Mouse (Mus musculus) right cerebral cortex, postnatal 10 days (tissue): ENCODE data around the gene Secisbp2.
"Not testable (repeated sequence)": the region's sequence is repeated elsewhere in the genome, so short reads cannot be mapped to it uniquely, and the experiment has no call there.

Source experiments
- DNase-seq, 2 experiments: peaks; one replicate each; pipeline ENCODE4 v3.0.0; 2021; ENCODE audit warnings: low spot score in 2 of 2

The Secisbp2 gene

DNA sequence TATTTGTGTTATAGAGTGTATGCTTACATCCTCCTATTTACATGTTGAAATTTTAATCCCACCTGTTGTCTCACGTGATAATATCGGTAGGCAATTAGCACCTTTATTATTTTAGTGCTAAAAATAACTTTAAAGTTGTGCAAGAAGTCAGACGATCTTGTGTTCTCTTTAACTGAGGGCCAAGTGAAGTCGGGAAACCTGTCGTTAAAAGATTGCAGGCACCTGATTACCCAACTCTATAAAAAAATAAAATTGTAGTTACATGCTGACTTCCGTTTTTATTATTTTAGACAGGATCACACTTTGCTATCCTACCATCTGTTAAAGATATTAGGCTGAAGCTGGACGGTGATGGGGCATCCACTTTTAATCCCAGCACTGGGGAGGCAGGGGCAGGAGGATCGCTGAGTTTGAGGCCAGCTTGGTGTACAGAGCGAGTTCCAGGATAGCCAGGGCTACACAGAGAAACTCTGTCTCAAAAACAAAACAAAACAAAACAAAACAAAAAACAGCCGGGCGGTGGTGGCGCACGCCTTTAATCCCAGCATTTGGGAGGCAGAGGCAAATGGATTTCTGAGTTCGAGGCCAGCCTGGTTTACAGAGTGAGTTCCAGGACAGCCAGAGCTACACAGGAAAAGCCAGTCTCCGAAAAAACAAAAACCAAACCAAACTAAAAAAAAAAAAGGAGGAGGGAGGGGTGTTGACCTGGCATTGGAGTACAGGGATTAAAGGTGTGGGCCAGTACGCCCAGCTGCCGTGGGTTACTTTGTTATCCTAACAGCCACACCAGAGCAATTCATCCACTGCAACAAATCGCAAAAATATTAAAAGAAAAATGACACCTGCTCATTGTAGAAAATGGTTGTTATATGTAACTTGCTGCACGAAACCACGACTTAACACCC is 7.3 kb upstream of the Secisbp2 start:
- DNase-seq = no peak

DNA sequence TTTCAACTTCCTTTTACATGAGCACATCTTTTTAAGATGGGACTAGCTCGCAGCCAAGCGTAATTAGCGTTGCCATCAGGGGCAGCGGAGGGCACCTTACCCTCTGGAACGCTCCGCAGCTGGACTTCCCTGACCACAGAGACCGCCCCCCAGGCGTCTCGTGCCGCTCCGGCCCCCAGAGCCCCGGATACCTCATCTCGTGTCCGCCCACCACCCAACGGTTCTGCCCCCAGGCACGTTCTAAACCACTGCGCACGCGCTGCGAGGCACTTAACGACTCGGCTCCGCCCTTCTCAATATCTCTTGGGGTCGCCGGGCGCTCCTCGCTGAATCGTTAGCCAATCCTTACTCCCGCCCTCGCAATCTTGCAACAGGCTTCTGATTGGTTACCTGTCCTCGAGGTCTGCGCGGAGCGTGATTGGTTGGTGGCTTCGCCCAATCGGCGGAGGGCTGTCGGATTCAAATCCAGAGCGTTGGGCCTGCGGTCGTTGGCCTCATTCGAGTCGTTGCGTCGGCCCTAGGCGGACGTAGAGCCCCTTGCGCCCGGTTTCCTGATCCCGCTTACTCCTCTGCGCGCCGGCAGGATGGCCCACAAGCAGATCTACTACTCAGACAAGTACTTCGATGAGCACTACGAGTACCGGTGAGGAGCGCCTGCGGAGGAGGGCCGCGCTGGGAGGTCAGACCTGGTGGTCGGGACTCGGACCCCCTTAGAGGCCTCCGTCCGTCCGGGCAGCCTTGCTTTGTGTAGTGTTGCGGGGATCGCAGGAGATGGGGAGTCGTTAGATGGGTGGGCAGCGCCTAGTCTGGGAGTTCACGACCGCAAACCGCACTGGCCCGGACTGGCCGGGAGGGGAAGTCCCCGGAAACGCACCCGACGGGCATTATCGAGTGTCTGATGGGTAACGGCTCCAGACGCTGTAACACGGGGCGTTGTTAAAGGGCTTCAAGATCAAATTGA is 6.4 kb upstream of the Secisbp2 start, which contains the start of gene Cks2:
Gene Cks2, plus strand, starts transcription at position 404 of the 961 bp plus-strand sequence.
- DNase-seq = peak; percentile 99 to 100

DNA sequence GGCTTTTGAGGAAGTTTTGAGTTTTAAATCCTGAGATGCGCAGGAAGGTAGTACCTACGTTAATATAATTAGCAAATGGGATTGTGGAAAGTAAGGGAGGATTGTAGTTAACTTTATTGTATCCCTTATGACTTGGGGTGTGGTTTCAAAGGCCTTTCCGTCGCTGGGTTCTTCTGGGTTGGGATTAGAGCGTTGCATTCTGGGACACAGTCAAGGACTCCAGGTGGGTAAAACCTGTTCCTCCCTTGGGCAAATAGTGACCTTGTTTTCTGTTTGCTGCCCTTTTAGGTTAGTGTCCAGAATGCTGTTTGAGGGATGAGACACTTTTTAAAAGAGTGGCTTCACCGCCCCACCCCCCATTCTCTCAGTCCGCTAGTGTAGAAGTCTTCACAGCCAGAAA is 5.6 kb upstream of the Secisbp2 start:
- no peak for DNase-seq

DNA sequence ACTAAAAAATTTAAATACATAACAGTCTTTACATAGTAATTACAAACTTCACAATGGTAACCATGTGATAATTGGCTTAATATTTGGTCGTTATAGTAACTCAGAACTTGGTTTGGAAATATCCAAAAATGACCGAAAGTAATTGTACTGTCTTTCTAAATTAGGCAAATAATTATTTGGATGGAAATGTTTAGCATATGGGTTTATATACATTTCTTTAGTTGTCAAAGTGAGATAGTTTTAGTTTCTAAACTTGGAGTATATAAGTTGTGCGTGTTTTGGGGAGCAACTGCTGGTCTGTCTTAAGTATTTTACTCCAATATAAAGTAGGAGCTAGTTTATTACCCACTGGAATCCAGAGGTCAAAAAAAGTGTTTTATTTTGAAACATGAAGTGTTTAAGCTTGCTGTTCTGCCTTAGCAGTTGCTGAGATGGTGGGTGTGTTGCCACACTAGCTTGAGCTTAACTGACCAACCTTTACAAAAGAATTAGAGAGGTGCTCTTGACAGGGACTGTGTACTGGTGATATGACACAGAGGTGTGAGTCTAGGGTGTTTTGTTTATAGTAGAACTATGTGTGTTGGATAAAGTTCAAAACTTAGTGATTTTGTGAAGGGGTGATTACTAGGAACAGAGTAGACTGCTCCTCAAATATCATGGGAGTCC is 5.0 kb upstream of the Secisbp2 start:
- DNase-seq = no peak

DNA sequence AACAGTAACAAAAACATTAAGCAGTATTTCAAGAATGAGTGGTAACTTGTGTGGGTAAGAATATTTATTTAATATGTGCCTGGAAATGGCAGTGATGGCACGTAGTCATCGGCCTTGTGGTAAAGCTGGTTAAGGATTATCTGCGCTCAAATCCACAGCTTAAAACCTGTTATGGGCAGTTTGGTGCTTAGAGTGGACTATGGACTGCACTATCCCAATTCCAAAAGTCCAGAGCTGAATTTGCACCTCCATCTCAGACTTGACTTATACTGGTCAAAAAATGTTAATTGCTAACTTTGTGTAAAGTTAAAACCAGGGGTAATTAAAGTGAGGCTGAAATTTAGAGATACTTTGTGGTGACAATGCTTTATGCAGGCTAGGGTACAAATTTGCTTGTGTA is 3.7 kb upstream of the Secisbp2 start:
- DNase-seq = no peak

DNA sequence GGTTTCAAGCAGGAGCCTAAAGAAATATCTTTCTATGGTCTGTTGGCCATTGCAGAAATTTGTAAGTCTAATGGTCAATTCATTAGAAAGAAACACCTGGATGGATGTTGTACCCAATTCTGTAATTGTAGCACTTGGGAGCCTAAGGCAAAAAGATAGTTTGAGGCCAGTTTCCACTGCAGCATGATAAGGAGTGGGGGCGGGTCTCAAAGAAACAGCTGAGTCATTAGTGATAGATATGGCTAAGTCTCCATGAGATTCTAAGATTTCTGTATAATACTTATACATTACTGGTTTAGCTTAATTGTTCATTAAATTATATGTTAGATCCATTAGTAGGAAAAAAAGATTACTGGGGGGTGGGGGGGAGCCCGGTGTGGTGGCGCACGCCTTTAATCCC is 3.3 kb upstream of the Secisbp2 start:
- no peak for DNase-seq

DNA sequence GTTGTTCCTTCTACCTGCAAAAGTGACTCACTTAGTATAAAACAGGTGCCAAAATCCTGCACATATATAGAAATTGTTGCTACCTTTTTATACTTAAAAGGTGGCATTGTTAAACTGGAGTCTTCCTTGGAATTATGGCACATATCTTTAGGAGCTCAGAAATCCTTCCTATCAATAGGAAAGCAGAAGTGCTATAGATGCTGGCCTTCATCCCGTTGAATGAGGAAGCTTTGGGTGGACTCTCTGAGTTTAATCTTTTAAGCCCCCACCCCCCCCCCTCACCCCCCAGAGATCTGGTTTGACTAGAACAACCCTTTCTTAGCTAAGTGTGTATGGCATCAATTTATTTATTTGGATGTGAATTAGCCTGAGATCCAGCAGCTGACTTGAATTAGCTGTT is 1.8 kb upstream of the Secisbp2 start:
- no peak for DNase-seq

DNA sequence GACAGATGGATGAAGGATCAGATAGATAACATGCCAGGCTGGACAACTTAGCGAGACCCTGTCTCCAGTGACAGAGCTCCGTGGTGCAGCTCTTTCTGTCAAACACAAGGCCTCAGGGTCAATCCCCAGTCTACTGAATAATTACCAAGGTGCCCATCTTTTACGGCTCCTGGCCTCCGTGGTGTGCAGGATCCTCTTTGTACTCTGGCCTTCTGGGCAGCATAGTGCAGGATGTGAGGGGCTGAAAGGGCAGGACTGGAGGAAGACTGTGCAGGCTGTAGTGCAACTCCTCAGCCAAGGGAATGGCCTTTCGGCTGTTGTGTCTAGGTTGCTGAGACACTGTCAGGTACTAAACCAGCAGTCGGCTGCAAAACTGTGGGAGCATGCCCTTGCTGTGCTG is 1.7 kb downstream of the Secisbp2 start:
- DNase-seq = no peak

DNA sequence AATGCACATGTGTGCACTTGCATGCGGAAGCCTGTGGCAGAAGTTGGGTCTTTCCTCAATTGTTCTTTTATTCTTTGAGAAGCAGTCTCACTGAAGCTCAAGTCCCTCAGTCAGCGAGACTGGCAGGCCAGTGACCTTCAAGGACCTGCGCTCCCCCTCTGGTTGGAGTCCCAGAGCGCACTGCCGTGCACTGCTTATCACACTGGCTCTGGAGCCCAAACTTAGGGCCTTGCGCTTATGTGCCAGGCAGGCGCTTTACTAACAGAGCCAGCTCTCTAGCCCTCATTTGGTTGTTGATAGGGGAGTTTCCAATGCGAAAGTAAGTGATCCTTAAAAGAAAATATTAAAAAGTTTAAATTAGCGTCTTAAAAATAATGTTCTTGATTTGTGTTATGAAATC is 2.5 kb downstream of the Secisbp2 start:
- no peak for DNase-seq

DNA sequence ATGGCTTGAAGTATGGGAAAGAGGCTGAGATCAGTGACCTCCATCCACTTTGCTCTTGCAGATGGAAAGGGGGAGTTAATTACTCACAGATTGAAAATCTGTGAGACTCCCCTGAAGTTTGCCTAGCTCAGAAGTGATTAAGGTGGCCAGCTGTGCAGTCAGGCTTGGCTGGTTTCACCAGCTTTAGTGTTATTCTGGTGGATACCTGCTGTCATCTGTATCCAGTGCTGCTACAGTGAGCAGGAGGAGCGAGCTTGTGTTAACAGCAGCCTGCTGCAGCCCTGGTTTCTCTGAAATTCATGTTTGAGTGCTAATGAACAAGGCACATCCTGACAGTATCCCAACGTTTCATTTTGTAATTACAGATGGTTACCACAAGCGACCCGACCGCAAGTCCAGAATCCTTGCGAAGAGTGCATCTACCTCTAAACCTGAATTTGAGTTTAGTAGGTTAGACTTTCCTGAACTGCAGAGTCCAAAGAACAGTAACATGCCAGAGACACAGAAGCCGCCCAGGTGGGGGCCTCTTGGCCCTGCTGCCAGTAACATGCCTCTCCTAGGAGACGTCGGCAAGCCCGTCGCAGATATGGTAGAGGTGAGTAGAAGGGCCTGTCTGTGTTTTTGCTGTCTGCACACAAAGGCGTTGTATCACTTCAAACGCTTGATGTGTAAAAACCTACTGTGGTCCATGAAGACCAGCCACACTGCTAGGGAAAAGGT is 5.2 kb downstream of the Secisbp2 start:
- DNase-seq = no peak

DNA sequence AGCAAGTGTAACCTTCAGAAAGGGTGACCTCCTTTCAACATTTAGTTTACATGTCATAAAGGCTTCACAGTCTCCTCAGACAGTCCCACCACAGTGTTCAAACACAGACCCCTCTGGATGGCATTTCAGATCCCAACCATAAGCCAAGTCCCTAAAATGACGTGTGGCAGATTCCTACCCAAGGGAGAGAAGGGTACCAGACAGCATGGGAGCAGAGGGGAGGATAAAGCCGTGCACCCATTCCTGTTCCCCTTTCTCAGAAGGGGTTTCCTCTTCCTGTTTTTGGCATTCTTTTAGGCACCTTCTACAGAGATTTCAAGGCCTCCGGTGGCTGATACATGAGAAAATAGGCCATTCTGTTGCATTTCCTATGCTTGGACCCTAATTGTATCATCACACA is 6.6 kb downstream of the Secisbp2 start:
- DNase-seq = no peak

DNA sequence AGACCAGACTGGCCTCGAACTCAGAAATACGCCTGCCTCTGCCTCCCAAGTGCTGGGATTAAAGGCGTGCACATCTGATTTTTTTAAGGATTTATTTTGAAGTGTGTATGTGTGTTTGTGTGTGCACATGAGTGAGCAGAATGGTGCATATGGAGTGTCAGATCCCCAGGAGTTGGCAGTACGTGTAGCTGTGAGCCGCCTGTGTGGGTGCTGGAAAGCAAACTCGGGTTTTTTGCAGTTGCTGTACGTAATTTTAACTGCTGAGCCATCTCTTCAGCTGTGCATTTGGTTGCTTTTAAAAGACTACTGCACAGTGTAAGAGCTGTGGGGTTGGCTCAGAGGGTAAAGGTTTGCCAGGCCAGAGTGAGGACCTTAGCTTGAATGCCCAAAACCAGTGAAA is 8.1 kb downstream of the Secisbp2 start:
- DNase-seq = no peak

DNA sequence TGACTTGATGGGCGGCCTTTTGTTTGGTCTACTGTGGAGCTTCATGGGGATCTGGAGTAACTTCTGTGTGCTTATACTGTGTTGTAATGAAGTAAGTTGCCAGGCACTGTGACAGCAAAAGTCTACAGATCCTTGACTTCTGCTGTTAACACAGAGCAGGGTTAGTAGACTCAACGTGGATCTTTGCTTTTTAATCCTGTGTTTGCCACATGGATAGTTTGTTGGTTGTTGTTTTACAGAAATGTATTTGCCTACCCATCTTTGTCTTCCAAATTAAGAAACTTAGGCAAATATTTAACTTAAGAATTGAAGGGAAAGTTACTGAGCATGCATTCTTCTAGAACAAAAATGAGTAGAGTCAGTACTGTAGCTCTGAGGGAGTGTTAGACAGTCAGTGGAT is 12.1 kb downstream of the Secisbp2 start:
- no peak for DNase-seq

DNA sequence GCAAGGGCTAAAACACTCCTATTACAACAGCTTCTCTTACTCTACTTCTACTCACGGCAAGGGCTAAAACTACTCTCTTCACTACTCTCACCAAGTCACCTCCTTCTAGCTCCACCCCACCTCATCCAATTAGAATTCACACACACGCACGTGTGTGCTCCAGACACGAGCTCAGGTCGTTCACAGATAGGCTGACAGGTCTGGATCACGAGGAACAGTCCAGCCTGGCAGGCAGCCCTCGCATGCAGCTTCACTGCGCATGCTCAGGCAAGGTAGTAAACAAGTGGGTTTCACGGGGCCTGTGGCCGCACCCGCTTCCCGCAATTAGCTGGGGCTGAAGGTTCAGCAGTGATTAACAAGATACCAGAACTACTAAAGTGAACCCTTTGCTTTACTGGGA is 16.7 kb downstream of the Secisbp2 start:
- not testable (repeated sequence) for DNase-seq

DNA sequence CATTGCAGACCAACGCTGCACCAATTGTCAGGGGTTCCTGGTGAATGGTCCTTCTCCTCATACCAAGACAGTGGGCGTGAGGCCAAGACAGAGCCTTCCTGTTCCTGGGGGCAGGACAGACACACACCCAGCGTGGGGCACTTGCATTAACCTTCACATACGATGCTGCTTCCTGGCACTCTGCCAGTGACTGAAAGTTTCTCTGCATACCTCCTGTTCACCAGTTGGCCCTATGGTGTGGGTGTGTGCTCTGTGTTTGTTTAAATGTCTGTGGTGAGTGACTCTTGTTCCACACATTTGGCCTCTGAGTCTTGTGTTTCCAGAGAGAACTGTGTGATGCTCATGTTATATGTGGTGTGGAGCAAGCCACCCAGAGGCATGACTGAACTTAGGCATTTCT is 25.1 kb downstream of the Secisbp2 start:
- no peak for DNase-seq

DNA sequence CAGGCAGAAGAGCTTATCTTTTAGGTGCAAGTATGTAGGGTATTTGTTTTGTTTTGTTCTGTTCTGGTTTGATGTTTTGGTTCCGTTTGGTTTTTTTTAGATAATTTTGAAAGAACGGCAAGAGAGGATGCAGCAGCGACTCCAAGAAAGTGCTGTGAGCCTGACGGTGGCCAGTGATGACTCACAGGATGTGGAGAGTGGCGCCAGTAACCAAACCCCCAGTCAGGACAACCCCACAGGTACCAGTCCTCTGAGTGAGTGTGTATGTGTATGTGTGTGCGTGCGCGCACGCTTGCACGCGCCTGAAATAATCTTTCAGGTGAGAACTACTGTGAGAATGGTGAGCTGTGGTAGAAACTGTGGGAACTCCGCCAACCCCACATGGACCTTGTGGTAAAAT is 25.5 kb downstream of the Secisbp2 start:
- no peak for DNase-seq

DNA sequence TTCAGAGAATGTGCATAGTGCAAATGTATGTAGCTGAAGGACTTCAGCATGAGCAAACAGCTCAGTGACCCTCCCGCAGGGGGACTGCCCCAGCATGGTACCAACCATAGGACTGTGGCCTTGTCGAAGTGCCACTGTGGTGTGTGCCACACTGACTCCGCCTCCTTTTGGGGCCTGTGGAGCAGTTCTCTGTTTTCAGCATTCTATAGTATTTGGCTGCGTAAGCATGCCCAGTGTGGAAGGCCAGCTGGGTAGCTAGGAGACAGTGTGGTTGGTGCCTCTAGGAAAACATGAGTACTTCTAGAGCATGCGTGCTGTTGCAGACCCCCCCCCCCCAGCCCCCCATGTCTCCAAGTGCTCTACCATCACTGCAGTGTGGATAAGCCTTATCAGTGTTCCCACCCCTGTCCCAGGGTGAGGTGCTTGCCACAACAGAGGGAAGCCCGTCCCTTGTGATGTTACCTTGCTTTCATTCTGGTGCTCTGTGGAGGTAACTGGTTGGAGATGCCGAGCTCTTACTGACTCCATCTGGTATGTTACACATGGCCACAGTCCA is 26.2 kb downstream of the Secisbp2 start:
- no peak for DNase-seq

DNA sequence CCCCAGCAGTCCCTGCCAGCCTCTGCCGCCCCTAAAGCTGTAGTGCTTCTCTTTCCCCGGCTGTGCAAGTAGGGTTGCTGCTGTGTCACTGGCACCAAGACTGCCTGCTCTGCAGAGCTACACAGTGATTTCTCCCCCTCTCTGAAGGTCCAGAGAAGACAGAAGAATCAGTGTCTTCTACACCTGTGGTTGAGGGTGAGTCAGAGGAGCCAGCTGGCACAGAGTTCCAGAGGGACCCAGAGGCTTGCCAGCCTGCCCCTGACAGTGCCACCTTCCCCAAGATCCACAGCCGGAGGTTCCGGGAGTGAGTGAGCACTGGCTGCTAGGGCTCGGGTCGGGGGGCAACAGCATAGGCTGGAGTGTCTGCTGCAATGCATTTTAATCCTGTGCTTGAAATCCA is 27.2 kb downstream of the Secisbp2 start:
- no peak for DNase-seq

DNA sequence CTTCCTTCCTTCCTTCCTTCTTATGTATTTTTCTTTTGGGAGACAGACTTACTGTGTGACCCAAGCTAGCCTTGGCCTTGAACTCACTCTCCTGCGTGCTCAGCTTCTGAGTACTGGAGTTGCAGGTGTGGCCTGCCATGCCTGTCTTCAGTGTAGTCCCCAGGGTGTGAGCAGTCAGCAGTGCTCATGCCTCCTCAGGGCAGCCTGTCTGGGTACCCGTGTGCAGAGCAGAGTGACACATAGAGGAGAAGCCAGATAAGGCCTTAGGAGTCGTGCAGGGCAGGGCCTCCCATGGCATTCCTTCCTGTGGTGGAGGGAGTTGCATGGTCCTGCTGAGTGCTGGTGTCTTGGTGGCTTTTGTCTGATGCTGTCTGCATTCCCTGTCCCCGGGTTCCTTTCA is 27.8 kb downstream of the Secisbp2 start:
- DNase-seq = no peak

DNA sequence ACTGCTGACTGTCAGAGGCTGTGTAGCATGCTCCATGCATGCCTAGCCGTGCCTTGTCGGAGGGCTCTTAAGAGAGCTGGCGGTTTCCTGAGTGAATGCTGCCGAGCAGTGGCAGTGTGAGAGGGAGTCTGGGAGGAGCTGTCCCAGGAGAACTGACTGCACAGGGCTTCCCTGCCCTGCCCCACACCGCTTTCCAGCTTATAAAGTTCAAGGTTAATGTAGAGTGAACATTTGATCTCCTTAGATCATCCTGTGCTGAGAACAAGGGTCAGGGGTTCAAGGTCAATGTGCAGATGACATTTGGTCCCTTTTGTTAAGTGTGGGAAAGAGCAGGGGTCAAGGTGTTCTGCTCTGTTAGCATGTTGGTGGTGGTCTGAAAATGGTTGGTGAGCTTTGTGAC is 29.6 kb downstream of the Secisbp2 start:
- DNase-seq = no peak

DNA sequence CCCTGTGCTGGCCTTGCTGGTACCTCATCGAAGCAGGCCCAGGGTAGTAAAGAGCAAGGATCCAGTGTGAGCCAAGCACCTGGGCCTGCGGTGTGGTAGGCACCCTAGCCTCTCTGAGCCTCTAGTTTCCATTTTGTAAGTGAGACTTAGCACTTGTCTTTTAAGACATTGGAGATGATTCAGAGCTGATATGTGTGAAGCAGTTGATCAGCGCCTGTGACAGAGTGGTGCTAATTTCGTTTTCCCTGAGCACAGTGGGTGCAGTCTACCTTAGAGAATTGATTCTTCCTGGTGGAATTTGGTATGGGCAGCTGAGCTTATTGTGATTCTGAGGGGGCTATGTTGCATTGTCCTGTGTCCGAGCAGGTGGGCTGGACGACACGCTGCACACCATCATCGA is 30.1 kb downstream of the Secisbp2 start:
- DNase-seq = no peak
